Mouse (Mus musculus) hindlimb bud, embryonic 11.5 days (tissue): ENCODE results near the gene B230118H07Rik.

Source experiments
- DNase-seq: peaks from one replicate; pipeline ENCODE4 v3.0.0-alpha.2; 2012; ENCODE audit warnings: low read depth, low spot score; ENCODE audit errors: extremely low spot score

The B230118H07Rik gene

GRCm38 (mm10) chr2:101649114-101649671 is at the start of gene B230118H07Rik, which contains the start of gene Rag1:
B230118H07Rik (minus strand) TSS chr2:101649532.
Rag1 (minus strand) TSS chr2:101649501.
- no peak for DNase-seq

GRCm38 (mm10) chr2:101695584-101695983 is 46.3 kb upstream of the B230118H07Rik start:
- DNase-seq: no peak

- no peak for DNase-seq
Measured at GRCm38 (mm10) chr2:101693577-101694215, 44.4 kb upstream of the B230118H07Rik start.

DNA sequence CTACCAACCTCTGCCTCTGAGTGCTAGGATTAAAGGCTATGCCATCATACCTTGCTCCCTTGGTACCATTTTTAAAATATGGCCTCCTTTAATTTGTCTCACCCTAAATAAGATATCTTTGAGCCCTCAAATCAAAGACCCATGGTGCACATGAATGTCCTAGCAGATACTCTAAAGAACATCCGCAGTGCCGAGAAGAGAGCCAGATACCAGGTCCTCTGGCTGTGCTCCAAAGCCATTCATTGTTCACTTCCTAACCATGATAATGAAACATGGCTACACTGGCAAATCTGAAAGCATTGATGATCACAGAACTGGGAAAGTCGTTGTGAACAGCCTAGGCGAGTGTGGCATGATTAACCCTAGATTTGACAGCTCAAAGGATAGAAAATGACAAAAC is 43.7 kb upstream of the B230118H07Rik start:
- DNase-seq: no peak

DNA sequence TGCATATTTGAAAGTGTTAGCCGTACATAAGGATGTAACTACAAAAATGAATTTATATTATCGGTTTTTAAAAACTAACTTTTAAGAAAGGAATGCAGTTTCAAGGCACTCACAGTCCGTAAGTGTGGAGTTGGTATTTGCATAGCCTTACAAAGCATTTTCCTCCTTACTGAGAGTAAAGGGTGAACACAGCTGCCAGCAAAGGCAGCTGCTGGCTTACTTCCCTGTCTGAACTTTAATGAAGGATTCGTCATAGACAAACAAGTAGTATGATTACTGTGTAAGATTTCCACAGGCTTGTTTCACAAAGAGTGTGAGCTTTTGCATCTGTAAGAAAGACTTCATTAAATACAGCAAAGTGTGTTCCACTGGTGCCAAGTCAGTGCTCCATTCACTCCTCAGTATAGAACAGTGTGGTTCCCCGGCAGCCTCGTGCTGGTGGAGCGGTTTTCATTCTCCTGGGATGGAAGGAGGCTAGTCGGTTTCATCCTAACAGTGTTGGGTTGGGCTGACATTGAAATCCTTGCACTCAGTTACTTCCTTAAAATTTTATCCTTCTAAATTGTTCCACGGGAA is 41.0 kb upstream of the B230118H07Rik start:
- DNase-seq: no peak

DNA sequence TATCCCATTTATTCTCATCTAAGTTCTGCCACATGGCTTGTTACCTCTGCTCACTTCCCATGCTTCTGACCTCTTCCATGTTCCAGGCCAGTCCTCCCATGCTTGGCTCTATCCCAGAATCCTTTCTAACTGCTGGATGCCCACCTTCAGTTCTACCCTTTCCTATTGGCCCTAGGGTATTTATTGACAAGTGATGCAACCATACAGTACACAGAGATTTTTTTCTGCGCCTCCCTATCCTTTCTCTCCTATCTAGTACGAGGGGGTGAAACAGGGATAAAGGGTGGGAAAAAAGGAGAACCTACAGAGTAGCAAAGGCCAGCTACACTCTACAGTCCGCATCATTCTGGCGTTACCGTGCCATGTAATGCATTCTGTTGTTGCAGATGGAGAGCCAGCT is 38.7 kb upstream of the B230118H07Rik start:
- no peak for DNase-seq

DNA sequence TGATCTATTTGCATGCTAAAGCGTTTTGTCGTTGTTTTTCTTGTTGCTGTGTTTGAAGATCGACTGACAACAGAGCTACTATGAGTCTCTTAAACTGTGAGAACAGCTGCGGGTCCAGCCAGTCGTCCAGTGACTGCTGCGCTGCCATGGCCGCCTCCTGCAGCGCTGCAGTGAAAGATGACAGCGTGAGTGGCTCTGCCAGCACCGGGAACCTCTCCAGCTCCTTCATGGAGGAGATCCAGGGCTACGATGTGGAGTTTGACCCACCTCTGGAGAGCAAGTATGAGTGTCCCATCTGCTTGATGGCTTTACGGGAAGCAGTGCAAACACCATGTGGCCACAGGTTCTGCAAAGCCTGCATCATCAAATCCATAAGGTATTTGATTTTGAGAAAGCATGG is 35.1 kb upstream of the B230118H07Rik start:
- no peak for DNase-seq

GRCm38 (mm10) chr2:101679164-101679784 is 29.9 kb upstream of the B230118H07Rik start:
- DNase-seq: no peak

- no peak for DNase-seq
Measured at GRCm38 (mm10) chr2:101678236-101679021, 29.1 kb upstream of the B230118H07Rik start, which contains the start of gene Traf6. Traf6 (plus strand) TSS chr2:101678429.

- DNase-seq: no peak
Measured at GRCm38 (mm10) chr2:101673547-101673946, 24.2 kb upstream of the B230118H07Rik start.

- DNase-seq: no peak
Measured at GRCm38 (mm10) chr2:101668751-101669150, 19.4 kb upstream of the B230118H07Rik start.

DNA sequence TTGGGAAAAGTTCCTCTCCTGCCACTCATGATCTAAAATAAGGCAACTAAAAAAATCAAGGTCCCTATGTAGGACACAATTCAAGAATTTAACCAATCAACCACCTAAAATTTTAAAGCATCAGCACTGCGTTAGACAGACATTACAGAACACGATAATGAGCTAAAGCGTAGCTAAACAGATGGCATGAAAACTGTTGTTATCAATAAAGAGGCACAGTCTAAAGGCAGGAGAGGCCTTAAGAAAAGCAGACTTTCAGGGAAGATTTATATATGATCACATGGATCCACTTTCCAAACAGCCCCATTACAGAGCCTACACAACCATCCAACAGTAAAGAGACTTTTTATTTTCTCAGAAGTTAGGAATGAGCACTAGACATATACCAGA is 16.4 kb upstream of the B230118H07Rik start:
- DNase-seq: no peak

GRCm38 (mm10) chr2:101665058-101665702 is 15.8 kb upstream of the B230118H07Rik start:
- DNase-seq: peak; percentile 62

DNA sequence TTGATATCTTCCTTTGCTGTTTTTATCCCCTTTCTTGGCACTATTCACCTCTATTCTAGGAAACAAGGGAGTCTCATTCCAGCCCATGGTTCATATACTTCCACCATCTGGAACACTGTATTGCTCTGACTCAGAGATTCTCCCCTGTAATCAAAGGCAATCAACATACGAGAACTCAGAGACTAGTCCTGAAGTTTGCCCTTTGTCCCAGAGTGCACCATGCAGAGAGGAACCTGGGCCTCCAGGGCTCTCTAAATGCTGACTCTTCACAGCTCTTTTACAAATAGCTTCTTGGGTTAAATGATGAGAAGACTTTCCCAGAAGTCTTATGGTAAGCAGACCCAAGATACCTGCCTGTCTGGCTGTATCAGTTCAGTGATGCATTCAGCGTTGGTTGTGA is 11.2 kb upstream of the B230118H07Rik start:
- DNase-seq: no peak

DNA sequence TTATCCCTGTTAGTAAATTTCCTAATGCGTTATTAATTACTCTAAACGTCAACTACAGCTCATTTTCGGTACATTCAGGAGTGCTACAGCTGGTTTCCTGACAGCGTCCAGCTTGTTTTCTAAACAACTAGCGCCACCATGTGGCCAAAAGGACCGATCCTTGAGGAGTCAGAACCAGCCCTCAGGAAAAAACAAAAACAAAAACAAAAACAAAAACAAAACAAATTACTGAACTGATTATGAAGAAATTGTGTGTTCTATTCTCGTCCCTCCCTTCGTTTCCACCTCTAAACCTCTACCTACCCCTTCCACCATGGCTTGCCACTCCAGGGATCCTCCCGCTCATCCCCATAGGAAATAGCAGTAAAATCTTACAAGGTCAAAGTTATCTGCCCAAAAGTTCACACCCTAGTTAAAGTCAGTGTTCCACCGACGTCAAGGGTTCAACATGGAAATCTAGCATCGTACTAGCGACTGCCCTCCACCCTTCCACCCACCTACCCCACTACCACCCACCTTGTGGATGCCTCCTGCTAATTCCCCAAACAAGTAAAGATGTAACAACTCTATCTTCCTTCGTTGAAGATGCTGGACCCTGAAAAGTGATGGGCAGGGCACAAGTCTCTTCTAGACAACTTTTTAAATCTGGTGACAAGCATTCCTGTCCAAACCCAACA is 3.7 kb upstream of the B230118H07Rik start:
- DNase-seq: peak; percentile 67

GRCm38 (mm10) chr2:101652204-101652920 is 3.0 kb upstream of the B230118H07Rik start:
- DNase-seq: no peak

GRCm38 (mm10) chr2:101650446-101650845 is 1.1 kb upstream of the B230118H07Rik start:
- DNase-seq: no peak

- DNase-seq: no peak
Measured at GRCm38 (mm10) chr2:101648361-101648760, 971 bp downstream of the B230118H07Rik start.

DNA sequence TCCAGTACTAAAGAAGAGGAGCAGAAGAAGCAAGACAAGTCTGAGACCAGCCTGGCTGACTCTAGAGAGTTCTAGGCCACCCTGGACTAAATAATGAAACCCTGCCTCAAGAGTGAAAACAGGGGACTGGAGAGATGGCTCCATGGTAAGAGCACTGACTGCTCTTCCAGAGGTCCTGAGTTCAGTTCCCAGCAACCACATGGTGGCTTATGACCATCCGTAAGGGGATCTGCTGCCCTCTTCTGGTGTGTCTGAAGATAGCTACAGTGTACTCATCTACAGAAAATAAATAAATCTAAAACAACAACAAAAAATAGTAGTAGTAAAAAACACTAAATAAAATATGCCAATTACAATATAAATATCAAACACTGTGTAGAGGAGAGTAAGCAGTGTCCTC is 3.5 kb downstream of the B230118H07Rik start:
- no peak for DNase-seq
